Mouse (Mus musculus) G1E-ER4 (cell line): ENCODE data around the gene Poc1a. TPM values are rescaled to one million over a fixed set of nuclear protein-coding genes. Genes with fewer than 3 reads are reported as not detected.

Source experiments
- GATA1 ChIP-seq: IDR thresholded peaks from one replicate; pipeline ENCODE4 v1.8.0; 2012; ENCODE audit warnings: low read length, inconsistent platforms
- polyA plus RNA-seq: library from polyadenylated mRNA; stranded (reverse); fragments of >175 nt; gene quantifications from 2 replicates; pipeline ENCODE4 v1.2.3, GENCODE M21; 2012

Poc1a gene
- polyA plus RNA-seq, 1 experiment: 9.9 TPM

DNA sequence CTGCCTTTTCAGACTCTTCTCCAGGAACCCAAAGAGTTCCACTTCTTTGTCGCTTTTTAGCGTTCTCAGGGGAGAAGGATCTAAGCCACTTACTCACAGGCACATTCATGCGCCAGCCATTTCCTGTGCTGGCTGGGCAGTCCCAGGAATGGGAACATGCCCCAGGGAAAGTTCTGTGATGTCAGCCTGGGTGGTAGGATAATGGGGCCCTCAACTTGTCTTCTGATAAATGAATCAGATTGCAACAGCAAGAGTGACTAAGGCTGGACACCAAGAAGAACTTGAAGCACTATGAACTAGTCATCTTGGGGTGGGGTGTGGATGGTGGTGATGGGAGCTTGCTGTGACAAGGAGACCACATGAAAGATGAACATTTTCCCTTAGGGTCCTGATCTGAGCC lies 97.2 kb downstream of the Poc1a start:
- no peak for TF ChIP-seq GATA1

DNA sequence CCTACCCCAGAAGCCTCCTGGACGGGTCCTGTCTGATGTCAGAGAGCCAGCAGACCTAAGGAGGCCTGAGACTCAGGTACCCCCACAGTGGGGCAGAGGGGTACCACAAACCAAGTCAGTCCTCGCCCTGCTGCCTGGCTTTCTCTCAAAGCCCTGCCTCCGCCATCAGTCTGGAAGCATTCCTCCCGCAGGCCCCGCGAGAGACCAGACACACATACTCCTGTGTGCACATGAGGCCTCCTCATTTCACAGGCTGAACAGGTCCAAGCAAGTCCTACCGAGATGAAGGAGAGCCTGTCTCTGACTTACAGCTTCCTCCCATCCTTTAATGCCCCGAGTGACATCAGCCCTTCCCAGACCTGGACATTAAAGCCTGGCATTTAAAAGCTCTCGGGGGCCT lies 97.9 kb downstream of the Poc1a start:
- no peak for TF ChIP-seq GATA1

DNA sequence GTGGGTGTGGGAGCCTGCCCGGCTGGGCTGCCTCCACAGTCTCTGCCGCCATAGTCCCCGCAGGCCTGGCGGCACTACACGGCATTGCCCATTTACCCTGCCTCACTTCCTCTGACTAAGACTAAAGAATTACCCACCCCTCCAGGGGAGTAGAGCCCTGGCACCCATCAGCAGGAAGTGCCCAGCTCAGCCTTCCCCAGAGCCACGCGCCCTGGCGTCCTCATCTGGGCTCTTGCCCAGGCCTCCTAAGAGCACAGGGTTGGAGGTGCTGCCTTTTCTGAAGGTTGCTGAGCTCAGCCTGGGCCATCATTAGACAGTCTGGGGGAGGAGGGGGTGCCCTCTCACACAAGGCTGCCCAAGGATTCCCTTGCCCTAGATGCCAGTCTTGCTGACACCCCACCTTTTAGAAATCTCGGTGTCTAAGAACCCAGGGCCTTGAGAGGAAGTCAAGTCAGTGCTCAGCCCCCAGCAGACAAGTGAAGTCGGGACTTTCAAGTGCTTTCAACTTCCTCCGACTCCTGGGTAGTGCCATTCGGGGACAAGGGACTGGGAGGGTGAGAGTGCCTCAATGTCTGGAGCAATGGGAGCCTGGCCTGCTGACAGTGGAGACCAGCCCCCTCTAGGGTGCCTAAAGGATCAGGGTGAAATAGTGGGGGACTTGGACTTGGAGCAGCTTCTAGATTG lies 105.5 kb downstream of the Poc1a start:
- TF ChIP-seq GATA1: no peak

DNA sequence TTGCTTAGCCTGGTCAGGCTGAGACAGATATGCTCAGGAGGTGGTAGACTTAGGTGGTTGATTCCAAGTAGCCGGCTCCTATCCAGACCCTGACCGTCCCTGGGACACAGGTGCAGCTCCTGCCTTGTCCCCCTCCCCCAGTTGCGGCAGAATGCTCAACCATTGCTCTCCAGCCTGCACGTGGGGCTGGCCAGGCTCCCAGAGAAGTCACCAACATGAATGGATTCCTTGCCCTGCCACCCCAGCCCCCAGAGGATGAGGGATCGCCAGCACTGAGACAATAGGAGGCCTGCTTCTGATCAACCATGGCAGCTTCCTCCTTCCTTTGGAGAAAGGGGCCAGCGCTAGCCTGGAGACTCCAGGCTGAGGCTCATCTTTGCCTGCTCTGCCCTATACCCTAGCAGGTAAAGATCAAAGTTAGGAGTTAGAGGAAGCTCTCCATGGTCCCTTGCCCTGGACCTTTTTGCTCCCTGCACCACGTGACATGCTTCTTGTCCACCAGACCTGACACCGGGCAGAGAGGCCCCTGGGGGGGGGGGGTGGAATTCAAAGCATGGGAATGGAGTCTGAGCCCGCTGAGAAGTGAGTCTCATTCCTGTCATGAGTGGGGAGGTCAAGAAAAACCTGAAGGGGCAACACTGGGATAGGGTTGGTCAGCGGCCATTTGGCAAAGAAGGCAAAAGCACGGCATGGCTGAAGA lies 112.1 kb downstream of the Poc1a start:
- TF ChIP-seq GATA1: no peak

DNA sequence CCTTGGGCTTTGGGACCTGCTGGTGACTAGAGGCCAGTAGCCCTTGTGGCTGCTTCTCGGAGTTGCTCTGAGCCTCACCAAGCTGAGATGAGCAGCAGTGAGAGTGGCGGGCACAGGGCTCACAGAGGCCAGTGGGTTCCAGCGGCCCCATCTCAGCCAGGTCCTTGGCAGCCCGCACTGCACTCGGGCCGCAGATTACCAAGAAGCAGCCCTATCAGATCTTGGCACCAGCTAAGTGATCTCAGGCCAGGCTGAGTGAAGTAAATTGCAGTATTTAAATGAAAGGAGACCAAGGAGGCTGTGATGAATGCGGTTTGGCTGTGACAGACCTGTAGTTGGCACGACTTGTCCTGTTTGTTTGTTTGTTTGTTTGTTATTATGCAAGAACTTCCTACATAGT lies 112.7 kb downstream of the Poc1a start:
- TF ChIP-seq GATA1: no peak

DNA sequence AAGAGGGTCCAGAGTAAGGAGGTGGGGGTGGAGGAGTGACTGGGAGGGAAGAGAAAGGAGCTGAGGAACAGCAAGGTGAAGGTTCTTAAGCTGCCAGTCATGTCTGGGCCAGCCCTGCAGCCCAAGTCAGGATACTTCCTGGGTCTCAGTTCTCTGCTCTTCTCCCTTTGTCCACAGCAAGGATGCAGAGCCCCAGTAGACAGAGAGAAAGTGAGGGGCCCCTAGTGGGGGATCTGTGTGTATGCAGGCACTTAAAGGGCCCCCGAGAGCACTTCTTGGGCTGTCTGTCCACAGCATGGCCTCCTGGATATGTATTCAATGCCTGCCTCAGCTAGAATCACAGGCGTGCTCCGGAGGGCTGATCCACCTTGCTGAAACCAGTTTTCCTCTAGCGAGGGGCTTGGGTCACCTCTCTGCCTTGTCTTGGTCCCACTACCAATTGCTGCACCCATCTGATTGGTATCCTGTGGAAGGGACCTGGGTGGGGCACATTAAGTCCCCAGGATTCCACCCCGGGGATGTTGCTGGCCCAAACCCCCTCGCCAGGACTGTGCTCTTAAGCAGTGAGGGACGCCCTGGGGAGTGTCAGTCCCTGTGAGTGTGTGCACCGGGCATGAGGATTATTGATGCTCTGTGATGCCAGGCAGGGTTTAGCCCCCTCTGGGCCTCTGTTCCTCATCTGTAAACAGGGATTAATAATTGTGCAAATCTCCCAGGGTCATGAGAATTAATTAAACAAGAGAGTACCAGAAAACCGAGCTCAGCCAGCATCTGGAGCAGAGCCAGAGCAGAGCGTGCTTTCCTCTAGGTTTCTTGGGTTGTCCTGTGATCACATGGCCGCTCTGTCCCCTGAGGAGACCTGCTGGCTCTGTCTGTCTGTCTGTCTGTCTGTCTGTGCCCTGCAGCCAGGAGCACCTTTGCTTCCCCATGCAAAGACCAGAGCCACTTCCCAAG lies 114.1 kb downstream of the Poc1a start:
- TF ChIP-seq GATA1: no peak

DNA sequence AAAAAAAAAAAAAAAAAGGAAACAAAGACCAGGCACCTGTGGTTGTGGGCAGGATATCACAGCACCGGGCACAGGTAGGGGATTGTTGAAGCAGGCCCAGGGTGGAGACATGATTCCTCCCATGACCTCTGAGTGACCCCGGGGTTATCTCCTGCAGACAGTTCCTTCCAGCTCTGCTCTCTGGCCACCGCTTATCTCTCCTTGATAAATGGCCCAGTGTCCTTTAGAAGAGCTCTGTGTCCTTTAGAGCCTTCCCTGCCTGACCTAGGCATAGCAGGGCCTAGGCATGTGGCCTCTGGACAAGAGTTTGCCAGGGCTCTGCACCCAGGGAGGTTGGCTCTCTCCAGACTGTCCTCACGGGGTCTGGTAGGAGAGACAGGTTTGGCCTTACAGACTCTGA lies 116.9 kb downstream of the Poc1a start:
- no peak for TF ChIP-seq GATA1

DNA sequence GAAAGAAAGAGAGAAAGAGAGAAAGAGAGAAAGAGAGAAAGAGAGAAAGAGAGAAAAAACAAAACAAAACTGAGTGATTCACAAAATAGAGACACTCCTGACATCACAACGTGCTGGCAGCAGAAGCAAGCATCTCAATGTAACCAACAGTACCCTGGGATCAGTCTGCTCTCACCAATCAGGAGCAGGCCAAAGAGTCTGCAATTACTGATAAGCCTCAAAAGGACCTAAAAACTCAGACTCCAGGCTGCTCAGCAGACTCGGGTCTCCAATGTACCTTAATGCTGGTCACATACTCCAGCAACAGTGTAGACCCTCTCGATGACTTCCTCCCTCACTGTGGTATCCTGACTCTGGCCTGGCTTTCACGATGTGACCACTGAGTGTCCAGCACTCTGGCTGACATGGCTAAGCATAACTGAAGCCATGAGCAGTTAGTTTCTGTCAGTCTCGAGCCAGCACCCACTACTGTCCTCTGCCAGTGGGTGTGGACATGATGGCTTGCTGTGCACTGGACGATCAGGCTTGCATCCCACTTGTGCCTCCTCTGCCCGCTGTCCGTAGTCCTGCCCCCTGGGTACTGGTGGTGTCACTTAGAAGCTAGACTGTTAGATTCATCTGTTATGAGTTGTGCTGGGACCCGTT lies 117.9 kb downstream of the Poc1a start:
- peak; percentile 29 for TF ChIP-seq GATA1

DNA sequence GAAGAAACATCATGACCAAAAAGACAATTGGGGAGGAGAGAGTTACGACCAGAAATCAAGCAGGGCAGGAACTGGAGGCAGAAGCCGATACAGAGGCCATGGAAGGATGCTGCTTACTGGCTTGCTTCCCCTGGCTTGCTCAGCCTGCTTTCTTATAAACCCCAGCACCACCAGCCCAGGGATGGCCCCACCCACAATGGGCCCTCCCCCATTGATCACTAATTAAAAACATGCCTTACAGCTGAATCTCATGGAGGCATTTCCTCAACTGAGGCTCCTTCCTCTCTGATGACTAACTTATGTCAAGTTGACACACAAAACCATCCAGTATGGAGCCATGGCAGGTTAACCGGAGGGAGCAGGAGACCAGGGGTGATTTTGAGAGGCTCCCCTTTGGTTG lies 118.9 kb downstream of the Poc1a start:
- no peak for TF ChIP-seq GATA1

Other genes starting within 250 kb of the Poc1a start
- gene Col6a4, start 184.3 kb upstream of the Poc1a start, polyA plus RNA-seq: not detected in 2 replicates
- gene Glyctk, start 122.9 kb upstream of the Poc1a start, polyA plus RNA-seq: 1.4 and 1.7 TPM in 2 replicates
- gene Wdr82, start 110.1 kb upstream of the Poc1a start, polyA plus RNA-seq: 16.9 and 20.6 TPM in 2 replicates
- gene Ppm1m, start 81.3 kb upstream of the Poc1a start, polyA plus RNA-seq: 19.6 and 20.4 TPM in 2 replicates
- gene Twf2, start 78.0 kb upstream of the Poc1a start, polyA plus RNA-seq: 36.4 and 41.6 TPM in 2 replicates
- not detected in 2 replicates for gene Tlr9, start 58.5 kb upstream of the Poc1a start, polyA plus RNA-seq
- 7.8 TPM in 2 replicates for gene Alas1, start 32.4 kb upstream of the Poc1a start, polyA plus RNA-seq
- gene Dusp7, start 87.6 kb downstream of the Poc1a start, polyA plus RNA-seq: 15.7 and 17.4 TPM in 2 replicates
- 40.2 and 40.6 TPM in 2 replicates for gene Rpl29, start 148.4 kb downstream of the Poc1a start, polyA plus RNA-seq
- 15.0 and 24.3 TPM in 2 replicates for gene Acy1, start 157.3 kb downstream of the Poc1a start, polyA plus RNA-seq
- 1.1 and 1.5 TPM in 2 replicates for gene Abhd14b, start 166.4 kb downstream of the Poc1a start, polyA plus RNA-seq
- 13.6 and 24.5 TPM in 2 replicates for gene Abhd14a, start 166.6 kb downstream of the Poc1a start, polyA plus RNA-seq
- 17.6 and 22.6 TPM in 2 replicates for gene Pcbp4, start 172.2 kb downstream of the Poc1a start, polyA plus RNA-seq
- gene Gpr62, start 184.9 kb downstream of the Poc1a start, polyA plus RNA-seq: not detected in 2 replicates
- 440 and 496 TPM in 2 replicates for gene Rrp9, start 194.9 kb downstream of the Poc1a start, polyA plus RNA-seq
- 1.2 and 1.3 TPM in 2 replicates for gene Parp3, start 195.9 kb downstream of the Poc1a start, polyA plus RNA-seq
- not detected in 2 replicates for gene Iqcf1, start 218.9 kb downstream of the Poc1a start, polyA plus RNA-seq
- not detected in 2 replicates for gene Iqcf5, start 233.5 kb downstream of the Poc1a start, polyA plus RNA-seq